Mouse (Mus musculus) hindbrain, embryonic 10.5 days (tissue): ENCODE data around the gene Gm10681. TPM values are rescaled to one million over a fixed set of nuclear protein-coding genes. Genes with fewer than 3 reads are reported as not detected.
"Not testable (repeated sequence)": the region's sequence is repeated elsewhere in the genome, so short reads cannot be mapped to it uniquely, and the experiment has no call there.

Experiments used
- DNase-seq: peaks from one replicate; pipeline ENCODE4 v3.0.0-alpha.2; 2017; ENCODE audit warnings: low spot score
- H3K27ac ChIP-seq: fragments of 300-500 bp; sonication (generic); 2 replicates; pipeline ENCODE4 v1.5.1; 2016; ENCODE audit warnings: mild to moderate bottlenecking, moderate library complexity
- H3K27me3 ChIP-seq: fragments of 300-500 bp; sonication (generic); 2 replicates; pipeline ENCODE4 v1.6.1; 2016; ENCODE audit warnings: mild to moderate bottlenecking; ENCODE audit not compliant: poor library complexity, insufficient read depth, severe bottlenecking
- H3K36me3 ChIP-seq: fragments of 300-500 bp; sonication (generic); 2 replicates; pipeline ENCODE4 v1.6.1; 2016; ENCODE audit warnings: mild to moderate bottlenecking, moderate library complexity
- H3K4me1 ChIP-seq: fragments of 300-500 bp; sonication (generic); replicated peaks from 2 replicates; pipeline ENCODE4 v1.6.1; 2016; ENCODE audit warnings: mild to moderate bottlenecking
- H3K4me3 ChIP-seq: fragments of 300-500 bp; sonication (generic); 2 replicates; pipeline ENCODE4 v1.5.1; 2016; ENCODE audit warnings: mild to moderate bottlenecking, moderate library complexity
- H3K9me3 ChIP-seq: fragments of 300-500 bp; sonication (generic); 2 replicates; pipeline ENCODE4 v1.6.1; 2016; ENCODE audit warnings: mild to moderate bottlenecking, moderate library complexity
- WGBS: fragments of 180-500 bp; shearing (Covaris S2); methylation state at CpG from one replicate; pipeline ENCODE4 v1.1.7; 2016; 5-methylcytosine and 5-hydroxymethylcytosine counted together
- polyA plus RNA-seq: library from polyadenylated mRNA; unstranded; fragments of >200 nt; fragmentation: Nextera tagmentation; extraction: Ambion mirVana; gene quantifications from 2 replicates; pipeline ENCODE4 v1.2.1, GENCODE M21; 2016

Gm10681 gene
- not detected in 2 replicates for polyA plus RNA-seq

DNA sequence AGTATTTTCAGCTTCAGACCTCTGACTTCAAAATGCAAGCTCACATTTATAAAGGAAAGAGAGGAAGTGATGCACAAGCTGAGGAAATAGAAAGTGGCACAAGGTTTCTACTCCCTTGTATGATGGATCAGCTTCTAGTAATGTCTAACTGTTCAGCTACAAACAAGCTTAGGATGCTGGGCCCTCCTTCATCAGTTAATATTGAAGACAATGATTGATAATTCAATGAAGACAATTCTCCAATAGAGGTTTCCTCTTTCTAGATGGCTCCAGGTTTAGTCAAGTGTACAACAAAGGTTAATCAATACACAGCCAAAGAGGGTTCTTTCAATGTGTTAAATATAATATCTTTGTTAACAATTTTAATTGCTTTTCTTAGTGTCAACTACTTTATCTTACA, at the start of gene Gm10681:
Gene Gm10681 (minus strand): TSS at position 101 of the 400 bp plus-strand sequence.
- DNase-seq: no peak
- no peaks in the 10 kb centered on the region for H3K36me3 ChIP-seq
- H3K27me3 ChIP-seq: no peaks in the 10 kb centered on the region
- no peaks in the 10 kb centered on the region for H3K4me1 ChIP-seq
- H3K27ac ChIP-seq: no peak within 1 kb of the TSS
- no peaks in the 10 kb centered on the region for H3K9me3 ChIP-seq
- no peak within 1 kb of the TSS for H3K4me3 ChIP-seq

DNA sequence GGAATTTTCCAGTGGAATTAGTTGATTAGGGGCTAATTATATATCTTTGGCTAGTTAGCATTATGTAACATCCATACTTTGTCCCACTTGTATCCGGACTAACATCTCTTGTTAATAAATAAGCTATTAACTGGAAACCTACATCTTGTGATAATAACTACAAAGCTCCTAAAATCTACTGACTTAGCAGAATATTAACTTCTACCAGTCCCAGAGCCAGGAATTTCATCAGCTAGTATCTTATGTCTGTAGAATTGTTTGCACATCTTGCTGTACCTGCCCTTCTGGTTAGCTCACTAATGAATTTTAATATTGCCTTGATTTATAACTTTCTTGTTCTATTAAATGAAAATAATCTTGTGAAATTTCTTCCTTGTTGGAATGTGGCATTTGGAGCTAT, 46.5 kb upstream of the Gm10681 start:
- H3K9me3 ChIP-seq: no peaks in the 10 kb centered on the region
- H3K4me3 ChIP-seq: no peak overlapping the region
- H3K27ac ChIP-seq: no peak overlapping the region
- 91% methylated on average over 1 of the region's 1 CpGs for WGBS
- DNase-seq: no peak
- no peaks in the 10 kb centered on the region for H3K27me3 ChIP-seq
- H3K4me1 ChIP-seq: no peaks in the 10 kb centered on the region
- no peaks in the 10 kb centered on the region for H3K36me3 ChIP-seq

DNA sequence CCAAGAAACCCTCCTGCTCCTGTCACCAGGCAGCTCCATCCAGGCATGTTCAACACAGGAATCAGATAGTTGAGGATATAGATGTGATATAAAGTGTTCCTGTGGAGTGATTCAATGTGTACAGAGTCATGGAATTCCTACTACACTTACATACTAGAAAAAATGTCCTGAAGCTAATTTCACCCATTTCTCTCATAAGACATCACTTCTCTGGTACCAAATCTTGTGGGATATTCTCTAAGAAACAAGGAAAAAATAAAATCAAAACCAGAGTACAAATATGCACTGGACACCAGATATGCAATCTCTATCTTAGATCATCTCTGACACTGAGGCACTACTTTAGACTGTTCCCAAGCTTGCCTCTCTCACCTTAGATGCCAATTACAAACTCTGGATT, 41.5 kb upstream of the Gm10681 start, which contains the start of gene Hsd3b5:
Gene Hsd3b5 (minus strand): TSS at position 101 of the 400 bp plus-strand sequence.
- Histone ChIP-seq H3K9me3 (no peaks in the 10 kb centered on the region), H3K36me3 (no peaks in the 10 kb centered on the region), H3K27ac (no peak within 1 kb of the TSS), H3K27me3 (no peaks in the 10 kb centered on the region), H3K4me1 (no peaks in the 10 kb centered on the region), H3K4me3 (no peak within 1 kb of the TSS)
- no peak for DNase-seq

DNA sequence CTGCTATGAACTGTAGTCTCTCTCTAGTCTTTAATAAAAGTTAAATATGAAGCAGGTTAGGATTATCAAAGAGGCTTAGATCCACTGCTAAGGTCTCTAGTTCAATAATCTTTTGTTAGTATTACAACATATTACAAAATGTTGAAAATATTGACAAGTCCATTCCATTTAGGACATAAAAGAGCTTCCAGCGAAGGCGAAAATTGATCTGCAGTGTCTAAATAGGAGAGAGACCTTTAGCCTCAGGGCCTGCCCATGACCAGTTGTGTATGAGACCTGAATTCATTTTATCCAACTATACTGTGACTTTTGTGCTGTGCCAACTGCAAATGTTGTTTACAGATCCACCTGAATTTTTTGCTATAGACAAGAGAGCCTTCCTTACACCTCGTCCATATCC, 41.0 kb upstream of the Gm10681 start:
- 91% methylated on average over 3 of the region's 3 CpGs for WGBS
- Histone ChIP-seq H3K27ac (no peak overlapping the region), H3K4me3 (no peak overlapping the region), H3K27me3 (no peaks in the 10 kb centered on the region), H3K9me3 (no peaks in the 10 kb centered on the region), H3K36me3 (no peaks in the 10 kb centered on the region), H3K4me1 (no peaks in the 10 kb centered on the region)
- no peak for DNase-seq

DNA sequence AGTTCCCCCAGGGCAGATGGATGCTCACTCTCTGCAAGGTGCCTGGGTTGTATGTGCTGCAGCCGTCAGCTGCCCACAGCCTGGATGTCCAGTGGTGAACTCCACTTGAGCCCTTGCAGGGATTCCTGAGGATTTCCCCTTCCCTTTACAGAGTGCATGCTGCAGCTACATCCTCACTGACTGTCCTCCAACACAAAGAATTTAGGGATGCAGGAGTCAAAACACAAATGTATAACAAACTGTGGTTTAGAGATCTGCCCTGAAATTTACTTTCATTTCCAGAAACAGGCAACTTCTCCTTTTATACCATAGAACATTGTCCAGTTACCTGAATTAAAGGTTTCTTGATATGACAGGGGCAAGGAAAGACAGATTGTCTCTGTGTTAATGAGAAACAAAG, 28.2 kb upstream of the Gm10681 start:
- 85% methylated on average over 1 of the region's 1 CpGs for WGBS
- not testable (repeated sequence) for H3K9me3 ChIP-seq, H3K4me3 ChIP-seq, H3K27ac ChIP-seq, H3K4me1 ChIP-seq, H3K36me3 ChIP-seq, H3K27me3 ChIP-seq, DNase-seq

DNA sequence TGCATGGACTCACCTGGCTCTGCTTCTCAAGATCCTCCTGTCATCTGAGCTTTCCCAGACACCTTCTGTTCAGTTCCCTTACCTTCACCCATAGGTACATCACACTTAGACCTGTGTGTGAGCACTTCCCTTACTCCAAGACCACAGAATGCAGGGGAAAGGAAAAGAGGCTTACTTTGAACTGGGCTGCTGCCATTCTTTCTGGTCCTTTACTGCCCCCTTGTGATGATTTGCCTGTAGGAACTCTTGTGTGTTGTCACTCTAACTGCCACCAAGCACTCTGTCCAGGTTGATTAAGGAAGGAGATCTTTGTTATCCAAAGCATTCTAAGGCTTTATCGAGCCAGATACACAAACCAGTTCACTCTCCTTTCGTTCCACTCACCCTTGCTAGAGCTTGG, 27.6 kb upstream of the Gm10681 start:
- not testable (repeated sequence) for H3K27me3 ChIP-seq, H3K36me3 ChIP-seq, H3K9me3 ChIP-seq, H3K4me1 ChIP-seq, H3K27ac ChIP-seq, DNase-seq, H3K4me3 ChIP-seq
- 21% methylated on average over 2 of the region's 2 CpGs for WGBS

DNA sequence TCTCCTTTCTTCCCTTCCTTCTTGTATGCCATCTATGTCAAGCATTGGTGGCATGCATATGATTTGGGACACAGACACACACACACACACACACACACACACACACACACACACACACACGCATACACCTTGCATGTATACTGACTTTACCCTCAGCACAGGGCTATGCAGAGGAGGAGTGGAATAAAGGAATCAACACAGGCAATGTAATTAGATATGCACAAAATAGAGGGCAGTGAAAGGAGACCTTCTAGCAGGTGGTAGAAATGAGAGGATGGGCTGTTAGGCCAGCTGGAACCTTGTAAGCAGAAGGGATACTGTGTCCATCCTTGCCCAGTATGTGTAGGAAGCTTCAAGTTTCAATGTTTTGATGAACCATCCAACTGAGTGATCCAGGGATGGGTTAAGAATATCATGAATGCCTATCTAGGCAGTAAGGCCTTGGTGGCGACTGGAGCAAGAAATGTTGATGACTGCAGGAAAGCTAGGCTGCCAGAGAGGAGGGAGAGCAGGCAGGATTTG, 25.9 kb upstream of the Gm10681 start:
- not testable (repeated sequence) for H3K4me3 ChIP-seq, H3K27ac ChIP-seq, H3K9me3 ChIP-seq, H3K27me3 ChIP-seq, H3K4me1 ChIP-seq, H3K36me3 ChIP-seq, DNase-seq
- 70% methylated on average over 2 of the region's 2 CpGs for WGBS

DNA sequence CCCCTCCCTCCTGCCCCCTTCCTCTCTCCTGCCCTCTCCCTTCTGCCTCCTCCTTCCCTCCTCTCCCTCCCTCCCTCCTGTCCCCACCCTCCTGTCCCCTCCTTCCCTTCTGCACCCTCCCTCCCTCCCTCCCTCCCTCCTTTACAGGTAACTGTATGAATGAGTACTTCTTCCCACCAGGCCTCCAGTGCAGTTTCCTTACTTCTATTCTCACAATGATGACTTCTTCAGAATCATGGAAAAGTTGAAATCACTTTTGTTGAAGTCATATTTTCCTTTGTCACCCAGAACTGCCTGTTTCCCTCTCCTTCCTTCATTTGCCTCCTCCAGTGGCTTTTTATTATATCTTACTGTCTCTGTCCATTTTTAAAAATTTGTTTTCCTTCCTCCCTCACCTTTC, 25.4 kb upstream of the Gm10681 start:
- Histone ChIP-seq H3K4me1 (no peaks in the 10 kb centered on the region), H3K4me3 (no peak overlapping the region), H3K27ac (no peak overlapping the region), H3K36me3 (no peaks in the 10 kb centered on the region), H3K9me3 (no peaks in the 10 kb centered on the region), H3K27me3 (no peaks in the 10 kb centered on the region)
- DNase-seq: no peak

DNA sequence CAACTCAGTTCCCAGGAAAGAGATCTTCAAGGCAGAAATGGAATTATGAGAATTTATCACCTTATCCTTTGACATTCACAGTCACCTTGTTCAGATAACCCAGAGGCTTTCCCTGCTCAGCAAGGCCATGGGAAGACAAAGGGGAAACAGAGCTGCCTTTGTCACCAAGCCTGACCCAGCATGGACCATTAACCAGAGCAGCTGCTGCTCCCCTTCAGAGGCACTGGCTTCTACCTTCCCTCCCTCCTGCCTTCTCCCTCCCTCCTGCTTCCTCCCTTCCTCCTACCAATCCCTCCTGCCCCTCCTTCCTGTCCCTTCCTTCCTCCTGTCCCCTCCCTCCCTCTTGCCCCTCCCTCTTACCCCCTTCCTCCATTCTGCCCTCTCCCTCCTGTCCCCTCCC, 24.9 kb upstream of the Gm10681 start:
- not testable (repeated sequence) for DNase-seq, H3K27me3 ChIP-seq, H3K36me3 ChIP-seq, H3K4me1 ChIP-seq, H3K9me3 ChIP-seq, H3K27ac ChIP-seq, H3K4me3 ChIP-seq

DNA sequence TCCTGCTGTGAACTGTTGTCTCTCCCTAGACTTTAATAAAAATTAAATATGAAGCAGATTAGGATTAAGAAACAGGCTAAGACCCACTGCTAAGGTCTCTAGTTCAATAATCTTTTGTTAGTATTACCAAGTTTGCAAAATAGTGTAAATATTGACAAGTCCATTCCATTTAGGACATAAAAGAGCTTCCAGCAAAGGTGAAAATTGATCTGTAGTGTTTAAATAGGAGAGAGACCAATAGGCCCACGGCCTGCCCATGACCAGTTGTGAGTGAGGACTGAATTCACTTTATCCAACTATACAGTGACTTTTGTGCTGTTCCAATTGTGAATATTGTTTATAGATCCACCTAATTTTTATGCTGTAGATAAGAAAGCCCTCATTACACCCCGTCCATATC, 886 bp downstream of the Gm10681 start:
- Histone ChIP-seq H3K27ac (no peak overlapping the region), H3K27me3 (no peaks in the 10 kb centered on the region), H3K4me3 (no peak overlapping the region), H3K36me3 (no peaks in the 10 kb centered on the region), H3K9me3 (no peaks in the 10 kb centered on the region), H3K4me1 (no peaks in the 10 kb centered on the region)
- DNase-seq: no peak
- 83% methylated on average over 2 of the region's 2 CpGs for WGBS

DNA sequence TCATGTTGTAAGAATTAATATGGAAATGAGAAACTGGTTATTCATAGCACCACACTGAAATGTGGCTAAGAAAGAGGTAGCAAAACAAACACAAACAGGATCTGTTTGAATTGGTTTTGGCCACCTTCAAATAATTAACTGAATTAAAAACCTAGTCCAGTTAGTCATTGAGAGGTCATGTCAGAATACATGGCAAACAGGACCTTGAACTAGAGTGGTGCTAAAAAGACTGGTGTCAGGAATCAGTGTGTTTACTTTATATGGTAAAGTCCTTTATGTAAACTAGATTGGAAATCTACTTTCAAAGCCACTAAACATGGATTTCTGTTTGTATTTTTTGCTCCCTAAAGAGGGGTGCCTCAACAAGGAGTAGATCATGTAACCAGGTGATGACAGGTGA, 6.0 kb downstream of the Gm10681 start:
- H3K27me3 ChIP-seq, DNase-seq, H3K9me3 ChIP-seq, H3K4me1 ChIP-seq, H3K4me3 ChIP-seq, H3K36me3 ChIP-seq, H3K27ac ChIP-seq: not testable (repeated sequence)

DNA sequence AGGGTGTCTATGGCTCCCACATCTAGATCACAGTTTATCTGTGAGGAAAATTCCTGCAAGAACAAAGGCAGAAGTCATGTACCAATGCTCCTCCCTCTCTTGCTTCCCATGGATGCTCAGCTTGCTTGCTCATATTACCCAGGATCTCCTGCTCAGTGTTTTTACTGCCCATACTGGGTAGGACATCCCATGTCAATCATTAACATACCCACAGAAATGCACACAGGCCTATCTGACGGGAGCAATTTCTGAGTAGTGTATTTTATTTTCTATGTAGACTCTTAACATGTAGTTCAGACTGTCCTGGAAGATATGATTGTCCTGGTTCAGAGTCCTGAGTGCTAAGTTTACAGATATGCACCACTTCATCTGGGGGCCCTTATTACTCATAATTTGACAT, 6.4 kb downstream of the Gm10681 start:
- H3K36me3 ChIP-seq, H3K4me1 ChIP-seq, DNase-seq, H3K27ac ChIP-seq, H3K9me3 ChIP-seq, H3K27me3 ChIP-seq, H3K4me3 ChIP-seq: not testable (repeated sequence)
- no CpG with 5 or more reads among the region's 1 CpGs for WGBS

DNA sequence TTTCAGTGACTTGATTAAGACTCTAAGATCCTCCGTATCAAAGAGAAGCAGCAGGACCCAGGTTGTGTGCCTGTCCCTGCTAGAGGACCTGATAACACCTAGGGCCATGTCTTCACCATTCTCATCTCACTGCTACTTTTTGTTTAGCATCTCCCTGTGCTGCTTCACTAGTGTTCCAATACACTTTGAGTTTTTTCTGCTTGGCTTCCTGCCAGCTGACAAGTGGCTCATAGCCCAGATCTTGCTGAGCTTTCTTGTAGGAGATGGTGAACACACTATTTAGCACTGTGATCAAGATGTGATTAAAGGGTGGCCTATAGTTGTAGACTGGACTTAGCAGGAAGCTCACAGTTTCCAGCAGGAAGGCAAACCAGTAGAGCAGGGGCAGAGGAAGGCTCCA, 7.6 kb downstream of the Gm10681 start:
- H3K9me3 ChIP-seq, H3K36me3 ChIP-seq, H3K4me1 ChIP-seq, DNase-seq, H3K27me3 ChIP-seq, H3K4me3 ChIP-seq, H3K27ac ChIP-seq: not testable (repeated sequence)
- 100% methylated on average over 1 of the region's 1 CpGs for WGBS

DNA sequence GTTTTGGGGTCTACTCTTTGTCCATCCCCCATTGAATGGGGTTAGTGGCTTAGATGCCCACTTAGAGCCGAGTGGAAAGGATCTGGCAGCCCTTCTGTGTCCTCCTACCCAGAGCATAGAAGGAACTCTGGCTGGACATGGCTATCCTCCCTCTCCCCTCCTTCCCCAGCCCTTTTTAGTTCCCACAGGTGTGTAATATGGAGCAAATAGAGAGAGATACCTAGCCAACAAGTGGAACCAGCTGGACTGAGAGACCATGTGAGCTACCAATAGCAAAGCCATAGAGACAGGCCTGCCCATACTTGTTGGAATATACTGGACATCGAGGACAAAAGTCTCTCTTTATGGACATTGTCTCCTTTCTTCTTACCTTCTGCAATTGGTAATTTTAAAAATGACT, 20.9 kb downstream of the Gm10681 start:
- not testable (repeated sequence) for DNase-seq, H3K4me1 ChIP-seq, H3K27me3 ChIP-seq, H3K9me3 ChIP-seq, H3K4me3 ChIP-seq, H3K36me3 ChIP-seq, H3K27ac ChIP-seq
- 93% methylated on average over 2 of the region's 2 CpGs for WGBS
